Mouse (Mus musculus) MEL (cell line): ENCODE data around the gene Vmn1r203. TPM values are rescaled to one million over a fixed set of nuclear protein-coding genes. Genes with fewer than 3 reads are reported as not detected.
"Not testable (repeated sequence)": the region's sequence is repeated elsewhere in the genome, so short reads cannot be mapped to it uniquely, and the experiment has no call there.

Experiments
- DNase-seq: peaks from one replicate; pipeline ENCODE4 v3.0.0; 2011; ENCODE audit warnings: low read depth, low spot score
- H3K27ac ChIP-seq: 2 replicates; pipeline ENCODE4 v1.5.1; 2012; ENCODE audit warnings: low read depth, mild to moderate bottlenecking, control low read depth, low read length, moderate library complexity; ENCODE audit not compliant: control insufficient read depth
- H3K27me3 ChIP-seq, 2 experiments: fragments of 150-350 bp in 1 of 2; sonication (generic) in 1 of 2; 2 replicates each; pipeline ENCODE4 v1.6.1; 2012; ENCODE audit warnings: low read length in 2 of 2, mild to moderate bottlenecking in 2 of 2, improper control_type of control experiment in 1 of 2, moderate library complexity in 1 of 2; ENCODE audit not compliant: insufficient read depth in 2 of 2, control insufficient read depth in 1 of 2
- H3K36me3 ChIP-seq, 2 experiments: 2 replicates each; pipeline ENCODE4 v1.6.1; 2012 to 2014; ENCODE audit warnings: low read length in 2 of 2, improper control_type of control experiment in 1 of 2, inconsistent platforms in 1 of 2, mild to moderate bottlenecking in 1 of 2; ENCODE audit not compliant: insufficient read depth in 2 of 2, control insufficient read depth in 1 of 2
- H3K4me1 ChIP-seq, 2 experiments: fragments of 150-350 bp in 1 of 2; sonication (generic) in 1 of 2; 2 replicates each; pipeline ENCODE4 v1.6.1; 2012; ENCODE audit warnings: low read length in 2 of 2, improper control_type of control experiment in 1 of 2, mild to moderate bottlenecking in 1 of 2; ENCODE audit not compliant: insufficient read depth in 2 of 2, control insufficient read depth in 1 of 2
- H3K4me3 ChIP-seq, 2 experiments: fragments of 150-350 bp in 1 of 2; sonication (generic) in 1 of 2; 2 replicates each; pipeline ENCODE4 v1.5.1; 2012; ENCODE audit warnings: low read depth in 2 of 2, low read length in 2 of 2, mild to moderate bottlenecking in 2 of 2, moderate library complexity in 2 of 2, control low read depth in 1 of 2, improper control_type of control experiment in 1 of 2; ENCODE audit not compliant: control insufficient read depth in 1 of 2, insufficient read depth in 1 of 2
- H3K79me2 ChIP-seq: 2 replicates; pipeline ENCODE4 v1.6.1; 2012; ENCODE audit warnings: mild to moderate bottlenecking, low read length, moderate library complexity; ENCODE audit not compliant: control insufficient read depth, poor library complexity, insufficient read depth
- H3K9ac ChIP-seq: 2 replicates; pipeline ENCODE4 v1.6.1; 2012; ENCODE audit warnings: low read depth, mild to moderate bottlenecking, control low read depth, low read length, moderate library complexity; ENCODE audit not compliant: control insufficient read depth, poor library complexity, severe bottlenecking
- H3K9me3 ChIP-seq: fragments of 150-350 bp; sonication (generic); replicated peaks from 2 replicates; pipeline ENCODE4 v1.6.1; 2012; ENCODE audit warnings: mild to moderate bottlenecking, low read length, improper control_type of control experiment, moderate library complexity; ENCODE audit not compliant: insufficient read depth
- E2F4 ChIP-seq: IDR thresholded peaks from 2 replicates; pipeline ENCODE4 v1.6.1; 2011; ENCODE audit warnings: low read depth, low read length, improper control_type of control experiment, borderline replicate concordance
- ELF1 ChIP-seq: IDR thresholded peaks from 2 replicates; pipeline ENCODE4 v1.6.1; 2014; ENCODE audit warnings: low read depth, mild to moderate bottlenecking, inconsistent platforms, low read length, improper control_type of control experiment, moderate library complexity
- EP300 ChIP-seq, 2 experiments: IDR thresholded peaks; 2 replicates each; pipeline ENCODE4 v1.6.1; 2011; ENCODE audit warnings: improper control_type of control experiment in 2 of 2, low read length in 2 of 2, low read depth in 1 of 2, mild to moderate bottlenecking in 1 of 2
- ETS1 ChIP-seq: IDR thresholded peaks from 2 replicates; pipeline ENCODE4 v1.6.1; 2012; ENCODE audit warnings: low read depth, mild to moderate bottlenecking, inconsistent platforms, low read length, improper control_type of control experiment, moderate library complexity
- GATA1 ChIP-seq: IDR thresholded peaks from 2 replicates; pipeline ENCODE4 v1.6.1; 2011; ENCODE audit warnings: low read depth, low read length, improper control_type of control experiment
- MAFK ChIP-seq: IDR thresholded peaks from 2 replicates; pipeline ENCODE4 v1.6.1; 2011; ENCODE audit warnings: low read depth, mild to moderate bottlenecking, low read length, improper control_type of control experiment, borderline replicate concordance
- MAX ChIP-seq: IDR thresholded peaks from 2 replicates; pipeline ENCODE4 v1.6.1; 2011; ENCODE audit warnings: low read length, improper control_type of control experiment
- MAZ ChIP-seq: IDR thresholded peaks from 2 replicates; pipeline ENCODE4 v1.6.1; 2012; ENCODE audit warnings: low read depth, mild to moderate bottlenecking, inconsistent platforms, low read length, improper control_type of control experiment
- MEF2A ChIP-seq: IDR thresholded peaks from 2 replicates; pipeline ENCODE4 v1.6.1; 2014; ENCODE audit warnings: low read depth, mild to moderate bottlenecking, inconsistent platforms, low read length, improper control_type of control experiment; ENCODE audit not compliant: poor library complexity, insufficient replicate concordance, severe bottlenecking; ENCODE audit errors: extremely low read depth
- MXI1 ChIP-seq: IDR thresholded peaks from 2 replicates; pipeline ENCODE4 v1.6.1; 2011; ENCODE audit warnings: mild to moderate bottlenecking, low read depth, low read length, improper control_type of control experiment
- MYC ChIP-seq: IDR thresholded peaks from 2 replicates; pipeline ENCODE4 v1.6.1; 2011; ENCODE audit warnings: low read depth, mild to moderate bottlenecking, low read length, improper control_type of control experiment, moderate library complexity
- NELFE ChIP-seq: IDR thresholded peaks from 2 replicates; pipeline ENCODE4 v1.6.1; 2011; ENCODE audit warnings: low read depth, low read length, improper control_type of control experiment
- NRF1 ChIP-seq: IDR thresholded peaks from 2 replicates; pipeline ENCODE4 v1.6.1; 2014; ENCODE audit warnings: low read depth, mild to moderate bottlenecking, inconsistent platforms, low read length, improper control_type of control experiment, moderate library complexity; ENCODE audit not compliant: poor library complexity, insufficient read depth, severe bottlenecking
- POLR2AphosphoS5 ChIP-seq: IDR thresholded peaks from 2 replicates; pipeline ENCODE4 v1.6.1; 2012; ENCODE audit warnings: low read depth, borderline replicate concordance, mild to moderate bottlenecking, inconsistent platforms, low read length, moderate library complexity, mixed read lengths
- SIN3A ChIP-seq: IDR thresholded peaks from 2 replicates; pipeline ENCODE4 v1.6.1; 2012; ENCODE audit warnings: low read length, improper control_type of control experiment, inconsistent platforms
- TAL1 ChIP-seq: IDR thresholded peaks from 2 replicates; pipeline ENCODE4 v1.6.1; 2012; ENCODE audit warnings: mild to moderate bottlenecking, inconsistent platforms, low read length, moderate library complexity, mixed read lengths
- TBP ChIP-seq: IDR thresholded peaks from 2 replicates; pipeline ENCODE4 v1.8.0; 2011; ENCODE audit warnings: low read depth, low read length, improper control_type of control experiment
- UBTF ChIP-seq: IDR thresholded peaks from 2 replicates; pipeline ENCODE4 v1.6.1; 2012; ENCODE audit warnings: low read depth, mild to moderate bottlenecking, inconsistent platforms, low read length, improper control_type of control experiment, moderate library complexity, borderline replicate concordance; ENCODE audit not compliant: insufficient read depth
- USF2 ChIP-seq, 2 experiments: IDR thresholded peaks; 2 replicates each; pipeline ENCODE4 v1.6.1; 2011 to 2012; ENCODE audit warnings: improper control_type of control experiment in 2 of 2, low read length in 2 of 2, borderline replicate concordance in 1 of 2, inconsistent platforms in 1 of 2, low read depth in 1 of 2, mild to moderate bottlenecking in 1 of 2; ENCODE audit not compliant: insufficient read depth in 1 of 2
- ZKSCAN1 ChIP-seq: IDR thresholded peaks from 2 replicates; pipeline ENCODE4 v1.6.1; 2012; ENCODE audit warnings: low read depth, mild to moderate bottlenecking, inconsistent platforms, low read length, improper control_type of control experiment, moderate library complexity
- ZNF384 ChIP-seq: IDR thresholded peaks from 2 replicates; pipeline ENCODE4 v1.6.1; 2012; ENCODE audit warnings: low read depth, mild to moderate bottlenecking, inconsistent platforms, low read length, improper control_type of control experiment
- polyA plus RNA-seq, 2 experiments: library from polyadenylated mRNA; stranded (reverse) in 1 of 2; unstranded in 1 of 2; fragments of >175 nt in 1 of 2; fragments of >200 nt in 1 of 2; gene quantifications; 2 replicates each; pipeline versions ENCODE4 v1.2.1 to v1.2.4; 2012; ENCODE audit warnings: low replicate concordance in 2 of 2, low read depth in 1 of 2; ENCODE audit not compliant: insufficient read length in 2 of 2, insufficient read depth in 1 of 2, missing spikeins in 1 of 2
- total RNA-seq: library from RNA; depleted of rRNA; stranded (reverse); fragments of 300-350 nt; gene quantifications from 2 replicates; pipeline ENCODE4 v1.2.3, GENCODE M21; 2012

The Vmn1r203 gene
- total and polyA plus RNA-seq, 3 experiments = 0.04 TPM; not detected in 1

DNA sequence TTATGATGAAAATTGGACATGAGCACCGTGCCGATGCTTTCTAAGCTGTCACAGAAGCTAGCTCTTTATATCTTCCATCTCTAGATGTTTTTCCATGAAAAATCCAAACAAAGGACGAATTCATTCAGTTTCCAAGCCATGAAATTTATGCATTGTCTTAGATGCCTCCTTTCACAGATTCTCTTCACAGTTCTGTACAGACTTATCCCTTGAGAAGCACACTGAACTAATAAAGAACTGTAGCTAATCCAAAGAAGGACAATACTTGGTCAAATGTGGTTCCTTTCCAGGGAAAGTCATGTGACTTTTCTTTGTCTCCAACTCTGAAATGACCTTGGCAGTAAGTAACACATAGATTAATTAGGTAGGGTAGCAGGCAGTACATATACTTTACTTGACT lies 15.5 kb upstream of the Vmn1r203 start:
- Histone ChIP-seq H3K36me3 (no peaks in the 10 kb centered on the region), H3K79me2 (no peaks in the 10 kb centered on the region), H3K4me1 (no peaks in the 10 kb centered on the region), H3K9me3 (no peaks in the 10 kb centered on the region), H3K27ac (no peak overlapping the region), H3K27me3 (no peaks in the 10 kb centered on the region), H3K4me3 (no peak overlapping the region), H3K9ac (no peak overlapping the region)
- TF ChIP-seq NRF1 (no peak), EP300 (IDR thresholded peaks at IDR 0.05; ENCODE audit: low read depth in 1 of 2, low read length in 2 of 2) (no peak), TAL1 (no peak), MEF2A (no peak), E2F4 (no peak), ZKSCAN1 (no peak), MAFK (no peak), MAZ (no peak)
- DNase-seq = no peak

DNA sequence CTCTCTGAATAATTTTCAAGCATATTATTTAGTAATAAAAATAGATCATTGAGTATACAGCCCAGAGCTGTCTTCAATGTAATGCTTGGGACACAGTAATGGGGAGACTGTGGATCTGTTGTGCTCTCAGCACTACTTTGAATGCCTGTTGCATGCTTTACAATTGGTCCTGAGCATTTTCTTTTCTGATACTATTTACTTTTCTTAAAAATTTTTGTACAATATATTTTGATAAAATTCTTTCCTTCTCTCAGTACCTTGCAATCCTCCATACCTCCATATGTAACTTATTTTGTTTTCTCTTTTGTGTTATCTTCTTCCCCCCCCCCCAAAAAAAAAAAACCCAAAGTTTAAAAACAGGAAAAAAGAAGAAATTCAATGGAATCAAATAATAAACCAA lies 12.6 kb upstream of the Vmn1r203 start, which contains the start of gene Vmn1r202:
TSS of gene Vmn1r202 (minus strand) at position 101 of the 400 bp plus-strand sequence.
- no peaks in the 10 kb centered on the region for H3K27me3 ChIP-seq
- no peak within 1 kb of the TSS for H3K27ac ChIP-seq
- H3K9me3 ChIP-seq = no peaks in the 10 kb centered on the region
- H3K4me1 ChIP-seq = no peaks in the 10 kb centered on the region
- no peak within 1 kb of the TSS for H3K9ac ChIP-seq
- H3K79me2 ChIP-seq = no peaks in the 10 kb centered on the region
- H3K36me3 ChIP-seq = no peaks in the 10 kb centered on the region
- TF ChIP-seq ELF1 (no peak), MXI1 (no peak), SIN3A (no peak), MYC (no peak), TBP (no peak), POLR2AphosphoS5 (no peak), MAFK (no peak), ZNF384 (no peak), MAX (no peak), MAZ (no peak), GATA1 (no peak), NRF1 (no peak), NELFE (no peak), ETS1 (no peak), USF2 (IDR thresholded peaks at IDR 0.05; ENCODE audit: borderline replicate concordance in 1 of 2, insufficient read depth in 1 of 2, low read depth in 1 of 2, low read length in 2 of 2) (no peak), MEF2A (no peak), UBTF (no peak)
- no peak for DNase-seq
- H3K4me3 ChIP-seq = no peak within 1 kb of the TSS

DNA sequence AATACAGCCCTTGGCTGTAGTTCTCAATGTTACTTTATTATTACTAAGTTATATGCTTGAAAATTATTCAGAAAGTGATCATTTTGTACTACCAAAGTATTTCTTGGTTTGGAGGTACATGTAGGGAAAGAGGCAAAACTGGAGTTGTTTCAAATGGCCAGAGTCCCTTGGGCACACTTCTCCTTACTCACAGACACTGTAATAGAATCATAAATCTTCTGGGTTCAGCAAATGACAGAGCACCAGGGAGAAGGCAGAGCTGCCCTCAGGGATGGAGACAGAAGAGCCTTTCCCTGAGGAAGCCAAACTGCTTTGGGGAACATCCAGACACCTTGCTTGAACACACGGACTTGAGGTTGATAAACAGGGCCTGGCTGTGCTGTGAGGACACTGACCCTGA lies 35.0 kb downstream of the Vmn1r203 start, which contains the start of gene Vmn1r204:
TSS of gene Vmn1r204 (plus strand) at position 301 of the 400 bp plus-strand sequence.
- not testable (repeated sequence) for DNase-seq, H3K27ac ChIP-seq

DNA sequence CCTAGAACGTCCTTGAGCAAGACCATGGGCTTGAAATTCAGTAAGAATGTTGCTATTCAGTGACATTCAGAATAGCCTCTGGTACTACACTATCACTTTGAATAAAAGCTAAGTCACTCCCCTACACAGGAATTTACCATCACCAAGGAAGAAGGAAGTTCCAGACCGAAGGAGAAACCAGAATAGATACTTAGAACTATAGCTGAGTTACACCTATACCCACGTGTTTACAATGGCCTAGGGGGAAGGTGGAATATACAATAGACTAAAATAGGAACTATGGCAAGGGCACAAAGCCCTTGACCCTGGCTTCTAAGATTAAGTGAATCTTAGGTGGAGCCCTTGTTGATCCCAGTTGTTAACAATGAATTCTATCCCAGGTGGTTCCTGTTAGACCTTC lies 57.0 kb downstream of the Vmn1r203 start:
- H3K9me3 ChIP-seq, H3K9ac ChIP-seq, H3K4me3 ChIP-seq, H3K79me2 ChIP-seq, H3K36me3 ChIP-seq, H3K4me1 ChIP-seq, H3K27me3 ChIP-seq, DNase-seq, H3K27ac ChIP-seq: not testable (repeated sequence)

More for the DNA sequence above, 35.0 kb downstream of the Vmn1r203 start, which contains the start of gene Vmn1r204:
- H3K4me1 ChIP-seq, H3K9ac ChIP-seq, H3K9me3 ChIP-seq, H3K79me2 ChIP-seq, H3K4me3 ChIP-seq, H3K27me3 ChIP-seq, H3K36me3 ChIP-seq: not testable (repeated sequence)
